Mouse (Mus musculus) CD4-positive, CD25-positive, alpha-beta regulatory T cell, adult 2 months (primary cell): ENCODE measurements around the gene Dscam.
A peak's percentile ranks its signal among the peaks of the same experiment; 100 is the strongest.
"Not testable (repeated sequence)": the region's sequence is repeated elsewhere in the genome, so short reads cannot be mapped to it uniquely, and the experiment has no call there.

Experiments used
- DNase-seq: peaks from one replicate; pipeline ENCODE4 v3.0.0-alpha.2; 2012; ENCODE audit warnings: low read depth, low spot score

The Dscam gene

DNA sequence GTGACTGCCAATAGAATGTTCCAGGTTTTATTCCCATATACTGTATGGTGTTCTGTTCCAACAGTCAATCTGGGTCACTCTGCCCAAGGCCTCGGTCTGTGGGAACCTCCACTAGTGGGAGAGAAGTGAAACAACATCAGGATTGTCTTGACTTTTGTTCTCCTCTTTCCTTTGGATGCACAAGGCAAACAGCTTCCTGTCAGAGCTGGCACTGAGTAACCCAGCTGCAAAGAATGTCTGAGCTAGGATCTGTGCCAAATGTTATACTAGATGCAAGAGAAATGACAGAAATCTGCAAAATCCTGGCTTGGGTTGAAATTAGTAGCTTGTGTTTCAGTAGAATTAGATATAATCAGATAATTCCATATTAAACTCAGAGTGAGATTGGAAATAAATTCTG, 282.5 kb downstream of the Dscam start:
- DNase-seq: no peak

DNA sequence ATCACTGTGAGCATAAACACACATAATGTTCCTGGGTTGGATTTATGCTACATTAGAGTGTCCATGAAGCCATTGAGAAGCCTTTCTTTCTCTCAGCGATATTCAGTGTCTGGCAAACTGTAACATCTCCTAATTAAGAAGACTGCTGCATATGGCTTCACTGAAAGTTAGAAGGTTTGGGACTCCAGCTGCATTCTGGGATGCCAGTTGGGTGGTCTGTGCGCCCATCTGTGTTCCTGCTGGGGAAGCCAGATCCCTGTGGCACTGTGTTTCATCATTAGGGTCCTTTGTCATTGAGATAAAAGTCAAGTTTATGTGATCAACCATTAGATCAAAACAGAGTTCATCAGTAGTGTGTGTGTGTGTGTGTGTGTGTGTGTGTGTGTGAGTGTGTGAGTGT, 284.7 kb downstream of the Dscam start:
- no peak for DNase-seq

DNA sequence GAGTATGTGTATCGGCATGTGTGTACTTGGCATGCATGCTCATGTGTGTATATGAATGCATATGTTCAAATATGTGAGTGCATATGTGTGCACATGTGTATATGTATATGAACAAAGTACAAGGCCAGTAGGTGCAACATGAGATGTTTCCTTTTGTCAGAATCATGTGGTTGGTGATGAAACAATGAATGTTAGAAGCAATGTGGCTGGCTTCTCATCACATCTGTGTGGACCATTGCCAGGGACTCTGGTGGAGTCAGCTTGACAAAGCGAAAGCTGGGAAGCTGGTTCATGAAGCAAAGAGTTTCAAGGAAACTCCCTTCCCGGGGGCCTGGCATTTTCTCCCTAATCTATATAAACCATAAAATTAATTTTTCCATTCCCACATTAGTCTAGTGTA, 286.0 kb downstream of the Dscam start:
- not testable (repeated sequence) for DNase-seq

DNA sequence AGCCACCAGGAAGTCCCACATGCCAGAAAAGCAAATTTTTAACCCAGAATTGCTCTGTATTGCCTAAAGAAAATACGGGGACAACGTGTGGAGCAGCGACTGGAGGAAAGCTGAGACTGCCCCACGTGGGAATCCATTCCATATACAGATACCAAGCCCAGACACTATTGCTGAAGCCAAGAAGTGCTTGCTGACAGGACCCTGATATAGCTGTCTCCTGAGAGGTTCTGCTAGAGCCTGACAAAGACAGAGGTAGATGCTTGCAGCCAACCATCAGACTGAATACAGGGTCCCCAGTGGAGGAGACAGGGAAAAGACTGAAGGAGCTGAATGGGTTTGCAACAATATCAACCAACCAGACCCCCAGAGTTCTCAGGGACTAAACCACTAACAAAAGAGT, 293.3 kb downstream of the Dscam start:
- no peak for DNase-seq

DNA sequence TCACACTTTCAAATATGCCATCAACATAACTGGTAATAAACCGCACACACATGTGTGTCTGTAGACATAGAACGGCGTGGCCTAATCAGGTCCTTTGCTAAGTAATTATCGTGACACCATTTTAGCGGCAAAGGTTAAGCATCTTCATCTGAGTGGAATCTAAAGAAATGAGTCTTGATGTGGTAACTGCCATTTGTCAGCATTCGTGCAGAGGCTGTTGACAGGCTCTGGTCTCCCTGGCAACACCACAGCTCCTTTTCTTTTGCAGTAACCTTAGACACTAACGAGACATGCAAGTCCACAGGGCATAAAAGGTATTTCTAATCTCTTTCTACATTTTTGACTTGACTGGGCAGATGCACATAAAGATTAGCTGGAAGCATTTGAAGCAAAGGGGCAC, 297.8 kb downstream of the Dscam start:
- no peak for DNase-seq

DNA sequence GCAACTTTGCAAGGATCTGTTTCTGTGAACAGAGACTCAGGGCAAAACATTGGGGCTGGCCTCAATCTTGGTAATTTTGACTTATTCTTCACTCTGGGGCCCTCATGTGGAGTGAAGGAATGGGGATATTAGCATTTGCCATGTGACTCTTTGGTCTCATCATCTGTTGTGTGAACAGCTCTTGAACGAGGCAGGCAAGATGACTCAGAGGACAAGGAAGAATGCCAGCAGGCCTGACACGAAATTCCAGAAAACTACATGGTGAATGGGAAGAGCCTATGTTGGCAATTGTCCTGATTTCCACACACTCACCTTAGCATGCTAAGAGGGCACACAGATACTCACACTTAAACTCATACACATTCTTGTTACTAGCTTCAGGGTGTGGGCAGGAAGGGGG, 313.0 kb downstream of the Dscam start:
- DNase-seq: no peak

DNA sequence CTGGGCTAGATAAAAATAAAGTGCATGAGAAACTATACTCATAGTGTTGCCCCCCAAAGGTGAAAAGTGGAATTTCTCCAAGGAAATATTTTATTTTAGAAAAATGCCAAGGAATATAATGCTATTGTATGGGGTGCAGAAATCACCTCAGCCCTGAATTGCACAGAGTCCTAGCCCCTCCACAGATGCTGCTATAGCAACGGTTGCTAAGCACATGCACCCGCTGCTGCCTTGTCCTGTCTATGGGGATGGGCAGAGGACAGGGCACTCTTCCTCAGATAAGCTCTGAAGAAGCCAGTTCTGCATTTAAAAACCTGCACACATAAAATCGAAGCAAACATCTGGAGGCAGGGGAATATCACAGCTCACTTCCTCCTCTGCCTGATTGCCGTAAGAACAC, 315.5 kb downstream of the Dscam start:
- no peak for DNase-seq

DNA sequence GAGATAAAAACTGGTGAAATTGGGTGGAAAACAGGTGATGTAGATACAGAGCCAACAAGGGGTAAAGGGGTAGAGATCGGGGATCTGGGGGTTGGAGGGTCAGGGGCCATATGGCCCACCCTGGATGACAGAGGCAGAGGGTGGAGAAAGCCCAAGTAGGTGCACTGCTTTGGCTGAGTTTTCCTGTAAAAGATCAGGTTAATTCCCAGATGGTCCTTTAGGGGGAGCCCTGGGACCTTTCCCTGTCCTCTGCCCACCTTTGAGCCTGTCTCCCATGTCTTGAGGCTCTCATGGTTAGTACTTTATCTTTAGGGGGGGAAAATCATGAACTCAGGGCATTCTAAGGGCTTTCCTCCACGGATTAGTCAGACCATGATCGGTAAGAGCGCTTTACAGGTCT, 318.2 kb downstream of the Dscam start:
- peak; percentile 17 for DNase-seq

DNA sequence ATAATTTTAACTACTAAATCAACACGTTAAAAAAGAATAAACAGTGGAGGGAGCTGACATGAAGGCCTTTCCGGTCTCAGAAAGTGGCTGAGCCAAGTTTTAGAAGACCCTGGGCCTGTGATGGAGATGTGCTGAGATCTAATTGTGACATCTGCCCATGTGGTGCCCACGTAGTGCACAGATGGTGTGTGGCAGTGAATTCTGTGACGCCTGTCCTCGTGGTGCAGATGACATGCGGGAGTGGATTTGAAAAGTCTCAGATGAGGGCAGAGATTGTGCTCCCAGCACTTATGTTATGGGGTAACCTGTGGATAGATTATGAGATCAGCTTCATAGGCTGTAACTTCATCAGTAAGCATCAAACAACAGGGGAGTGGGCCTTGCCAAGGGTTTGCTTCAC, 321.6 kb downstream of the Dscam start:
- DNase-seq: no peak

DNA sequence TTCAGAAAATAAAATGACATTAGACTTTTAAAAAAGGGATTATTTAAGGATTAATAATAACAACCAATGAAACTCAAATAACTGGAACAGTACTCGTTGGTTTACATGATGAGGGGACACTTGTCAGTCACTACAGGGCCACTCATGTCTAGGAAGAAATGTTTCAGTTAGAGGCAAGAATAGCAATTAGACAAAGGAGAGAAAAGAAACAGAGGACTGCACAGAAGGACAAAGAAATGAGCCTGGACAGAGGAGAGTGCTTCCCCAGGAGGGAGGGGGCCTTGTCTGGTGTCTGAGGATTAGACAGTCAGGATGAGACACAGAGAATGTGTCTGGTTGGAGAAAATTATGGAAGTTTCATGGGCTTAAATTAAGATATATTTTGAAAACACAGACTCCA, 324.0 kb downstream of the Dscam start:
- no peak for DNase-seq

DNA sequence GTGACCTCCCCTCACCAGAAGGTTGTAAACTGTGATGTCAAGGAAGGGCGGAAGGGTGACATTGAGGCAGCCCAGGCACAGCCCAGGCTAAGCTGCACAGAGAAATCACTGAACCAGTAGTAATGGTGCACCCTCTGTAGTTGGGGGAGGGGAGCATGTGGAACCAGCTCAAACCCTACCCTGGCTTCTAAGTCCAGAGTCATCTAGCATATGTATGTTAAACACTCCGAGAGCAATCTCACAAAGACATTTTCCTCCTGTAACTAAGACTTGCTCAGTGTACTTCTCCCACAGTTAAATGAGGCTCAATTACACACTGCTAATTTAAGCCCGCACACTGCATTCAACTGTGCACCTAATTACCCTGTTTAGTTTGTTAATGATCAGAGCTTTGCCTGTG, 324.4 kb downstream of the Dscam start:
- DNase-seq: no peak

DNA sequence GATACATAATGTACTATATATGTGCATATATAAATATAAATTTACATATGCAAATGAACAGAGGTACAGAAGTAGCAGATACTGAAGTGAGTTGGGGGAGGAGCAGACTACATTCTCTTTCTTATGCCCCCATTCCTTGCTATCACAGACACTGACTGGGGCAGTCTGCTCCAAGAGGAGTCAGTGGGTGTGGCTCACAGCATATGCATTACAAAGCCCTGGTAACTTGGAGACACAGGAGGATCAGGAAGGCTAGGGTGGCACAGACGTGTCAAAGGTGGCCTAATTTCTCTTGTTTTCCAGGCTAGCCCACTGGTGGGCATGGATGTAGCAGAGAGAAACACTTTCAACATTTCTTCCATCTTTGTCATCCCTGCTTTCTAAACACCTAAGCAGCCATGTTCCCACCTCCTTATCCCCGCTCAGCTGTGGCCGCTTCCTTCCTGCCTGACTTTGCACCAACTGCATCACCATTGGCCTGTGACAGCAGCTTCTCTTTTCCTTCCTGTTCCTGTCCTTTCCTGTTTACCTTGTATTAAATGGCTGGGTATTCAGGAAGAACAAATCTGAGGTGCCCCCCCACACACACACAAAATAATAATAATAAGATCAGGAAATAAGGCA, 325.0 kb downstream of the Dscam start:
- no peak for DNase-seq

DNA sequence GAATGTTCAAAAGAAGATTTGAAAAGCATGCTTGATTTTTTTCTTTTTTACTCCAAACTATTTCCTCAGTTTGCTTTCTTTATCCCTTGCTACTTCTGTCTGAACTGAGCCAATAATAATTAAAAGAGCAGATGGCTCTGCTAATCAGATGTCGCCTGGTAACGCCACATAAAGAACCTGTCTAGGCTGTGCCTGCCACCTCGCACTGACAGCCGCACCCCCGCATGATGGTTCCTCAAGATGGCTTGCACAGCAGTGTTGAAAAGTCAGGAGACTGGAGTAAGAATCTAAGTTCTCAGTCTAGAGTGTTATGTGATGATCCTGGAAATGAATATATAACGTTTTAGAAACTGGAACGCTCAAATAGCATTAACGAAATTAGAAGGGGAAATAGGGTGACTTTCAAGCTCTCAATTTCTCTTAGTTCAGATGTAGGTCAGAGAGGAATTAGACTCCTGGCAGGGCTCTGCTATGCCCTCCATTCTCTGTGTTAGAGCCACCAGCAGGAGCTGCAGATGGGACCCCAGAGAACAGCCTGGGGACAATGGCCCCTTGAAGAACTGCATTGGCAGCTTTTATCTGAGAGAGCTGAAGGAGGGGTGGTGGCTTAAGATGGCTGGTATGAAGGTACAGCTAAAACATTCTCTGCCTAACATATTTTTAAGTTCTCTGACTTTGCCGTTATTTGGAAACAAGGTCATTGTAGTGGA, 326.7 kb downstream of the Dscam start:
- DNase-seq: no peak

DNA sequence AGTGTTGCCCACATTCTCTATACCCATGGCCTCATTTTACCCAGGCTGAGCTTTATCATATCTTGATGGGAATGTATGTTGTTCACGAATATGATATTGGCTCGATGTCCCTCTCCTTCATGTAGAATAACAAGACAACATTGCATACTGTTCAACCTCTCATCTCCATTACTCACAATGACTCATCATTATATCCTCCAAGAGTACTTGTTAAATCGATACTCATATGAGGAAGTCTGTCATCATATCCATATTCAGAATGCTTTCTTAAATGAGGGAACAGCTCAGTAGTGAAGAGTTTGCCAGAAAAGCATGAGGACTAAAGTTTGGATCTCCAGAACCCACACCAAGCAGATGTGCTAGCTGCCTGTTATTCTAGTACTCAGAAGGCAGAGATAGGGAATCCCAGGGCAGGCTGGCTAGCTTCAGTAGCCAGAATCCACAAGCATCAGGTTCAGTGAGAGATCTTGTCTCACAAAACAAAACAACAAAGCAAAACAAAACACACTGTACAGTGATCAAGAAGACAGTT, 327.7 kb downstream of the Dscam start:
- no peak for DNase-seq

DNA sequence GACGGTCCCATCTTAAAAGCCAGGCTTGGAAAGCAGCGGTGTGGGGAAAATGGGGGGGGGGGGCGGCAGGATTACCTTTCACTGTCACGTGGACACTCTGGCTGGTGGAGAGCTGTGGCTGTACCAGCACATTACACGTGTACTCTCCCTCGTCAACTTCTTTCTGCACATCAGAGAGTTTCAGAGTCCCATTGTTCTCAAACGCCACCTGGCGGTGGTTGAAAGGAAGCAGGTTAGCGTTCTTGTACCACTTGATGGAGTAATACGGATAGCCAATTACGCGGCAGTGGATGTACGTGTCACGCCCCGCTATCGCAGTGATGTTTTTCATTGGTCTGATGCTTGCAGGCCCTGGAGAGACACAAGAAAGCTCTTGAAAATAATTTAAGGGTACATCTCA, 350.9 kb downstream of the Dscam start:
- peak; percentile 62 for DNase-seq

DNA sequence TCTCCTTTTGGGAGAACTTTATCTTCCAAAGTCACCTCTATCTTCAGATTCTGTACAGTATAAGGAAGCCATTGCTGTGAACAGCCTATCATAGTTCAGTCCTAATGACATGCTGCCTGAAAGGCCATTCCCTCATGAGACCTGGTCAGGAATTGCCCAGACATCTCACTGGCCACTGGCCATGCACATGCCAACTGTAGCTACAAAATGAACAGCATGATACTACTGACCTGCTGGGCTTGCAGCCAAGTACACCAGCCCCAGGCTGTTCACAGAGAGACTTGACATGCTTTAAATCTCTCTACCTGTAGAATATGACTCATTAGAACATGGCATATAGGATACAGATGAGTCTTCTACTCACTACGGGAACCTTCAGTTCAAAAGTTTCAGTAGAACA, 364.3 kb downstream of the Dscam start:
- DNase-seq: no peak

DNA sequence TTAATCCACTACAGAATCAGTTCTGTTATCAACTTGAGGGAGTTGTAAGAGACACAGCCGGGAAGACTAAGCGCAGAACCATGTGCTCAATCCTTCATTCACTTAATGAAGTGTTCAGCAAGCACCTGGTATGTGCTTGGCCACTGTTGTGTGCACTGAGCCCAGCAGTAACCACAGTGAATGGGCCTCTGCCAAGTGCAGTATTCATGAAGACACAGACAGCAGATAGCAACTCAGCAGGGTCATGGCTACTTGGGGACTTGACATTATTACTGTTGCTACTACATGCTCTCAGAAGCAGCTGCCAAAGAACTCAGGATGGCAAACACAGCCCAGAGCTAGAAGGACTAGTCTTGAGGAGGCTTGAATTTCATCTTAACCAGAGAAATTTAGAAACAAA, 367.9 kb downstream of the Dscam start:
- no peak for DNase-seq

DNA sequence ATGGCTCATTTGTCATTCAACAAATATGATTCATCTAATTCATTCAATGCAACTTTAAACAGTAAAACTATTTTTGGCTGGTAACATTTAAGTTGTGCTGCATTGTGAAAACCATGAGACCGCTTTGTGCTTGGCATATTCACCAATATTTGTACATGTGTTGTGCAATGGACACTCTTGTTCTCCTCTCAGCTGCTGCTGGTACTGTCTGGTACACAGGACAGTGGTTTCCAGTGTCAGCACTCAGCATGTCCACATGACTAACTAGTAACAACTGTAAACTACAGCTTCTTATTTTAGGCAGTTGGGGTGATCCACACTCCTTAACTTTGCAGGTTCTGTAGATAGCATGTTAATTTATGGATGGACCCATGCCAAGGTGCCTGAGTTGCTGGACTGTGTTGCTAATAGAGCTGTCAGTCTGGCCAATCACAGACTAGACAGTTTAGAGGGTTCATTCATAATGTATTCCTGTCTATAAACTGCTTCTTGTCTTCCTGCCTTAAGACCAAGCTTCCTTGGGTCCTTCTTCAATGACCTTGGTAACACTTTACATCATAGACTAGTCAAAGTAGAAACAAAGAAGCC, 368.8 kb downstream of the Dscam start:
- no peak for DNase-seq

DNA sequence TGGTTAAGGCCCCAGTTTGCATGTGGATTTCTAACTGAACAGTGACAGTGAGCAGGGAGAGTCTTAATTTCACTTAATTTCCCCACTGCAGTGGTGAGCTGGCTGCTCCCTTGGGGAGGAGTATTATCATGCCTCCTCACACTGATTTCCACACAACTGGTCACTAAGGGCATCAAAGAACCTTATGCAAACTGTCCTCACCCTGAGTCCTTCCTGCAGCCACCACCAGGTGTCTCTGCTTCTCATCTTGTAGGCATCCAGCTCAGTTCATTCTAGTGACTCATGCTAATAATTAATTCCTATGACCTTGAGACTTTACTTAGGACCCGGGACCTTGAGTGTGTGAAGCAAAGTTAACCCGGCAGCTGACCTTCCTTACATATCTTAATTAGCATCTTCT, 375.1 kb downstream of the Dscam start:
- DNase-seq: peak; percentile 22

DNA sequence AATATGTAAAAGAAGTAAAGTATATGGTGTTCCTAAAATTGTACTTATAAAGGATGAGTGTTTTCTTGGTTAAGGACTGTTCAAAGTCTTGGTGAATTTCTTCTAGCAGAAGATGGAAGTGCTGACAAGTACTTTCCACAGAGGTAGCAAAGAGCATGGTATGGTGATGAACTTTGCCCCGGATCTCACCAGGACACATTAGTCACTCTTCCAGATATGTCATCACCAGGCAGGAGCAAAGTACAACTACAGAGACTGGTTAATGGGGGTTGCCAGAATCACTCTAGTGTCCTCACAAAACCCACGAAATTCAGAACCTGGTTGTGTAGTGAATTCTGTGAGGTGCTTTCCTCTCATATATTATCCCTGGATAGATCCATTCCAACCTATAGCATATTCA, 379.2 kb downstream of the Dscam start:
- DNase-seq: no peak

DNA sequence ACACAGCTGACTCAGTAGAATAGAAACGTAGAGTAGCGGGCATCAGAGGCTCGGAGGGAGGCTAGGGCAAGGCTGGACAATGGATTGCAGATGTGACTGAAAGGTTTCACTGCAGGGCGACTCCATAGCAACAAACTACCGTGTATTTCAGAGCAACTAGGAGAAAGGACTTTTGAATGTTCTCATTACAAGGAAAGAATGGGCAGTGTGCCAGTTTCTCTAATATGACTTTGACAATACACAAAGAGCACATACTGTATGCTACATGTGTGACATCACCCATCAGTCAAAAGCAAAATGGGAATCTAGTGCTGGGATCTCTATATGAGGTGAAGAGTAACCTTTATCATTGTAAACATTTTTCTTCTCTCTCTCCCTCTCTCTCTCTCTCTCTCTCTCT, 382.3 kb downstream of the Dscam start:
- no peak for DNase-seq

DNA sequence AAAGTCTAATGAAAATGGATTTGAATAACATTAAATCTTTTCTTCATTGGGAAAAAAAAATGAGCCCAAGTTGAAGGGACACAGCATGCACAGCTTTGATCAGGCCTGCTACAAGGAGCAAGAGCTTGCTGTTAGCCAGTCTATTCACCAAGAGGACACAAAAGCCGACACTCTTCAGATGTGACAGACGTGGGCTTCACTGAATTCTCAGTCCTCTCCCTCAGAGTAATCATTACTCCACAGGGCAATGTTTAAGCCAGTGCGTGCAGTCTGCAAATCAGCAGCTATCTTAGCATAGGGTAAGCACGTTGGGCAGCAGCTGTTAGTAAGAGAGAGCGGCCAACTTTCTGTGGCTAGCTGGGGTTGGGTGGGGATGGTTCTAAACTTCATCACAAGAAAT, 391.5 kb downstream of the Dscam start:
- no peak for DNase-seq

DNA sequence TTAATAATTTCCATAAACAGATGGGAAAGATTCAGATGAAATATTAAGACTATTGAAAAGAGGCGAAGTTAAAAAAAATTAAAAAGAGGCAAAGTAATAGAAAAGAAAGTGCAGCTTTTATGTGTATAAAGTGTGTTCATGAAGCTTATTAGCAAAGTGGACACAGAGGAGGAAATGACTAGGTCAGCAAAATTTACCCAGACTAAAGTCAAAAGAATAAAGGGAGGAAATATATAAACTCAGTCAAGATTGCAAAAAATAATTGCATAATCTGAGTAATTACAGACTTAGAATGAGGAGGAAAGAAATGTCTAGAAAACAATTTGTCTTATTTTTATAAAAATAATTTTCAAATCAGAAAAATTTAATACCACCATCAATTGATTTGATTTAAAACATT, 396.3 kb downstream of the Dscam start:
- DNase-seq: no peak
